Mouse (Mus musculus) heart, embryonic 10.5 days (tissue): ENCODE results near the gene Klhl35. TPM values are rescaled to one million over a fixed set of nuclear protein-coding genes. Genes with fewer than 3 reads are reported as not detected.

Experiments used
- DNase-seq: peaks from one replicate; pipeline ENCODE4 v3.0.0-alpha.2; 2017; ENCODE audit warnings: low spot score
- H3K27ac ChIP-seq: fragments of 300-500 bp; sonication (generic); 2 replicates; pipeline ENCODE4 v1.5.1; 2016; ENCODE audit warnings: mild to moderate bottlenecking
- H3K27me3 ChIP-seq: fragments of 300-500 bp; sonication (generic); 2 replicates; pipeline ENCODE4 v1.6.1; 2016; ENCODE audit warnings: mild to moderate bottlenecking; ENCODE audit not compliant: poor library complexity, insufficient read depth, severe bottlenecking
- H3K36me3 ChIP-seq: fragments of 300-500 bp; sonication (generic); 2 replicates; pipeline ENCODE4 v1.6.1; 2016; ENCODE audit warnings: mild to moderate bottlenecking, moderate library complexity
- H3K4me1 ChIP-seq: fragments of 300-500 bp; sonication (generic); 2 replicates; pipeline ENCODE4 v1.6.1; 2016; ENCODE audit warnings: mild to moderate bottlenecking
- H3K4me3 ChIP-seq: fragments of 300-500 bp; sonication (generic); 2 replicates; pipeline ENCODE4 v1.5.1; 2016; ENCODE audit warnings: mild to moderate bottlenecking, moderate library complexity
- H3K9me3 ChIP-seq: fragments of 300-500 bp; sonication (generic); 2 replicates; pipeline ENCODE4 v1.6.1; 2016; ENCODE audit warnings: mild to moderate bottlenecking, moderate library complexity
- WGBS: fragments of 180-500 bp; shearing (Covaris S2); methylation state at CpG from one replicate; pipeline ENCODE4 v1.1.7; 2016; 5-methylcytosine and 5-hydroxymethylcytosine counted together
- polyA plus RNA-seq: library from polyadenylated mRNA; unstranded; fragments of >200 nt; fragmentation: Nextera tagmentation; extraction: Ambion mirVana; gene quantifications from 2 replicates; pipeline ENCODE4 v1.2.1, GENCODE M21; 2016

Gene Klhl35
- polyA plus RNA-seq, 1 experiment from 2014 or later = 1.1 TPM

DNA sequence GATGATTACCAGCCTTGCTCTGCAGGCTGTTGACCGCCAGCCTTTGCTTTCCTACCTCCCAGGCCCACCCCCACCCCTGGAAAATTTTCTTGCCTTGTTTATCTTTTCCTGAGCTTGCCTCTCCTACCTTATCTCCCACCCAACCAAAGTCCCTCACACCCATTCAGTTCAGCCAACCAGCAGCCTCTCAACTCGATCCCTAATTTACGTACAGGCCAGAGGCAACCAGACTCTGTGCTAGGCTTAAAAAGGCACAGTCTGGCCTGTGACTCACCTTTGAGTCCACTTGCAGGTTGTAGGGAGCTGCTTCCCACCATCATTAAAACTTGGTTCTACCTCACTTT, 51.0 kb downstream of the Klhl35 start:
- H3K9me3 ChIP-seq = no peaks in the 10 kb centered on the region
- H3K27ac ChIP-seq = no peak overlapping the region; the same call in 1 of the 2 replicates

DNA sequence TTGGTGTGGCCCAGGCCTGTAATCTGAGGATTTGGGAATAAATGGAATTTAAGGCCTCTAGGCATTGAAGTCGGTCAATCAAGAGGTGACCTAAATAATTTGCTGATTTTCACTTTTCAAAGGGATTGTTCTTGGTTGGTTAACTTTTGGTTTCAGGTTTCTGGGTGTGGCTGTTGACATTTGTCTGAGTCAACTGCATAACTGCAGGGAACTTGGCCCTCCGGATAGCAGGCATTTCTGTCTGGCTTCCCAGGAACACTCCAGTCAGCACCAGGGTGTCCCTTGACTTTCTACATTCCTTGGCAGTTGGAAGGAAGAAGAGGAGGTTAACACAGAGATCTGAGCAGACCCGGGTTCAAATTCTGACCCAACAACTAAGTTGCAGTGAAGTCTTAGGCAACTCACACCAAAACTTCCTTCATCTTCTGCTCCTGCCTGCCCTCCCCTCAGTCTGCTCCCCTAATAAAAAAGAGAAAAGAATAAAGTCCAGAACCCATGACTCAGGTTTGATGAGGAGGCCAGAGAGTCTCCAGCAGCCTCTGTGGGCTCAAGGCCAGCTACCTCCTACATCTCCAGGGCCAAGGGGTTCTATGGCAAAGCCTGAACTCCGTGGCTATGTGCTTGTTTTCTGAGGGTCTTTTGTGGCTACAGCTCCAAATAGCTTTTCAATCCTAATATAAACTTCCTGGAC, 53.3 kb downstream of the Klhl35 start:
- Histone ChIP-seq H3K9me3 (no peaks in the 10 kb centered on the region), H3K4me1 (peaks cover 13% of the 10 kb centered on the region)
- DNase-seq = no peak

More for the DNA sequence above, 51.0 kb downstream of the Klhl35 start:
- no peaks in the 10 kb centered on the region for H3K27me3 ChIP-seq
- peaks cover 13% of the 10 kb centered on the region for H3K4me1 ChIP-seq
- no peak for DNase-seq
- 26% methylated on average over 3 of the region's 3 CpGs for WGBS
- H3K36me3 ChIP-seq = no peaks in the 10 kb centered on the region
- no peak overlapping the region for H3K4me3 ChIP-seq

DNA sequence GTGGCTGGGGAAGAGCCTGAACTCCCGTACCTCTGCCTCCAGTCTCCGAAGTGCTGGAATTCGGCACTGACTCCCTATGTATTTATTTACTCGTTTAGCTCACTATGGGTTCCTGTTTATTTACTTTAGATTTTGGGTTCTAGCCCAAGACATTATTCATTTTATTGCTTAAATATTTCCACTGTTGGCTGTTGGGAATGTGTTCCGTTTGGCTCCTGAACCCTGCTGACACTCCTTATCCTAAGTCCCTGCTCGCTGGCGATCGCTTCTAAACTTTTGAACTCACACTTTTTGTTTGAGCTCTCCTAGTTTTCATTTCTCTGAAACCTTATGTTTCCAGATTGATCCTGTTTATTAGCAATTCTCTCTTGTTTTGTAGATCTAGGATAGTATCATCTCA, 57.3 kb downstream of the Klhl35 start:
- Histone ChIP-seq H3K27me3 (no peaks in the 10 kb centered on the region), H3K27ac (no peak overlapping the region), H3K4me3 (no peak overlapping the region), H3K4me1 (no peaks in the 10 kb centered on the region), H3K36me3 (no peaks in the 10 kb centered on the region), H3K9me3 (no peaks in the 10 kb centered on the region)
- DNase-seq = no peak
- WGBS = 70% methylated on average over 8 of the region's 8 CpGs

More for the DNA sequence above, 53.3 kb downstream of the Klhl35 start:
- Histone ChIP-seq H3K27me3 (no peaks in the 10 kb centered on the region), H3K36me3 (no peaks in the 10 kb centered on the region), H3K27ac (no peak overlapping the region), H3K4me3 (no peak overlapping the region)
- WGBS = 61% methylated on average over 4 of the region's 4 CpGs

Other genes starting within 250 kb of the Klhl35 start
- 11.1 and 30.6 TPM in 2 replicates for gene Mogat2, start 227.4 kb upstream of the Klhl35 start, polyA plus RNA-seq
- gene Map6, start 198.6 kb upstream of the Klhl35 start, polyA plus RNA-seq = 2.1 and 2.3 TPM in 2 replicates
- gene Serpinh1, start 112.8 kb upstream of the Klhl35 start, polyA plus RNA-seq = 1,580 and 1,787 TPM in 2 replicates
- gene Gdpd5, start 84.6 kb upstream of the Klhl35 start, polyA plus RNA-seq = 24.2 and 31.6 TPM in 2 replicates
- 517 and 596 TPM in 2 replicates for gene Rps3, start 17.7 kb downstream of the Klhl35 start, polyA plus RNA-seq
- gene Arrb1, start 69.5 kb downstream of the Klhl35 start, polyA plus RNA-seq = 13.1 and 17.9 TPM in 2 replicates
- 0.89 and 1.2 TPM in 2 replicates for gene Tpbgl, start 161.1 kb downstream of the Klhl35 start, polyA plus RNA-seq
- gene Slco2b1, start 245.3 kb downstream of the Klhl35 start, polyA plus RNA-seq = 0.39 and 0.44 TPM in 2 replicates